Mouse (Mus musculus): ENCODE results near the gene Cux2. TPM values are rescaled to one million over a fixed set of nuclear protein-coding genes. Genes with fewer than 3 reads are reported as not detected.

Cux2 gene
- total RNA-seq (2021), result 1 to 10 TPM; 1.1 to 1.6 TPM
- long read RNA-seq, experiment 1, result 0 reads
- long read RNA-seq, experiment 2, result 0 reads

DNA sequence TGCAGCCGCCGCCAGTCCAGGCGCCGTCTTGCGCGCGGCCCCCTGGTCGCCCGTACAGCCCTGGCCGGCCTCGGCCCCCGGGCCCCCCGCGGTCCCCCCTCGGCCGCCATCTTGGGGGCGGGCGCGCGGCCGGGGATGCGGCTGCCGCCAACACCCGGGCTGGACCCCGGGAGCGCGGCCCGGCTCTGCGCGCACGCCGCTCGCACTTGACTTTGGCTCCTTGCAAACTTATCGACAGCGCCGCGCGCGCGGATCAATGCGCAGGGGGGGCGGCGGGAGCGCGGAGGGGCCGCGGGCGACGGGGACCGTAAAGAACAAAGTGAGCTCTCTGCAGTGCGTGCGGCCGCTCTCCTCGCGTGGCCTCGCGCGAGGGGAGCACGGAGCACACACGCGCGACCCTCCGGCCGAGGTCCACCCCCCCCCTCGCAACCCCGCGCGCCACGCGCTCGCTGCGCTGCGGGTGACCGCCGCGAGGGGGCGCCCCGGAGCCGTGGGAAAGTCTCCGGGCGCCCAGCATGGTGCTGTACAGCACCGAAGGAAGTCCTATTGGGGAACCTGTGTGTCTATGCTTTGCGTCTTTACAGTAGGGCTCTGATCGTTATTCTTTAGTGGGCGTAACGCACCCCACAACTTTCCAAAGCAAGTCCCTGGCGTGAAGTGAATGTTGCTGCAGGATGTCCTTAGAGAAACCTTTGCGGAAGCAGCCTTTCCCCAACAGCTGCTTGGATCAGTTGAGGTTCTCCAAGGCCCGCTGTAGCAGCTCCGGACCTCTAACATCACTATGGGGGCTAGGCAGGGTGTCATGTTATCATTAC, at the start of gene Cux2:
Gene Cux2, minus strand, starts transcription at position 86 of the 815 bp plus-strand sequence.
- DNase-seq, result peak; percentile 59
- intact Hi-C loops (cut with DNase I; ENCODE audit: low total_unique reads), result loop anchor here (10.0 kb wide), 2 partner anchors 105 to 175 kb away; no protein-coding TSS in a partner anchor

GRCm38 (mm10) chr5:122094439-122094838, 44.5 kb upstream of the Cux2 start:
- intact Hi-C loops (cut with DNase I; ENCODE audit: low total_unique reads), result loop anchor here (5.0 kb wide), 1 partner anchor 47 kb away; no protein-coding TSS in a partner anchor
- no peak for DNase-seq

- no peak for DNase-seq
Measured at GRCm38 (mm10) chr5:122093734-122094133, 43.8 kb upstream of the Cux2 start.

DNA sequence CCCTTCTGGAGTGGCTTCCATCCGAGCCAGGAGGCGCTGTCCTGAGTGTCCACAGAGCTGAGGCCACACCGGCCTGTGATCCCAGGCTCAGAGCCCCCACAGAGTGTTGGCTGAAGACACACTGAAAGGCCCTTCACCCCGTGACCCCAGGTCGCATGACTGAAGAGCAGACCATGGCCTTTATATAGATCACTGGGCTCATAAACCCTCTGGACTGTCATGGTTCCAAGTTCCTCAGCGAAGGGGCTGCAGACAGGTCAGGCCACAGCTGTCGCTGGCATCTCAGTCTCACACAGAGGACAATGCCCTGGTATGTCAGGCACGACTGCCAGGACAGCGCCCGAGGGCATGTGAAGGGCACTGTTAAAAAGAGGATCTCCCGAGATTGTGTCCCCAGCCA, 42.9 kb upstream of the Cux2 start:
- intact Hi-C loops (cut with DNase I; ENCODE audit: low total_unique reads), result loop anchor here (5.0 kb wide), 1 partner anchor 45 kb away; no protein-coding TSS in a partner anchor
- no peak for DNase-seq

More at GRCm38 (mm10) chr5:122093734-122094133, 43.8 kb upstream of the Cux2 start:
- intact Hi-C loops (cut with DNase I; ENCODE audit: low total_unique reads), result loop anchor here (5.0 kb wide), 1 partner anchor 46 kb away; no protein-coding TSS in a partner anchor

- intact Hi-C loops (cut with DNase I; ENCODE audit: low total_unique reads), result loop anchor here (5.0 kb wide), 1 partner anchor 44 kb away; no protein-coding TSS in a partner anchor
- peak; percentile 49 for DNase-seq
Measured at GRCm38 (mm10) chr5:122091070-122091469, 41.2 kb upstream of the Cux2 start.

GRCm38 (mm10) chr5:122089664-122090063, 39.8 kb upstream of the Cux2 start:
- intact Hi-C loops (cut with DNase I; ENCODE audit: low total_unique reads), result loop anchor here (5.0 kb wide), 3 partner anchors 42 to 217 kb away; no protein-coding TSS in a partner anchor
- DNase-seq, result no peak

GRCm38 (mm10) chr5:122088917-122089316, 39.0 kb upstream of the Cux2 start:
- peak; percentile 81 for DNase-seq
- intact Hi-C loops (cut with DNase I; ENCODE audit: low total_unique reads), result loop anchor here (5.0 kb wide), 2 partner anchors 142 to 217 kb away; no protein-coding TSS in a partner anchor

DNA sequence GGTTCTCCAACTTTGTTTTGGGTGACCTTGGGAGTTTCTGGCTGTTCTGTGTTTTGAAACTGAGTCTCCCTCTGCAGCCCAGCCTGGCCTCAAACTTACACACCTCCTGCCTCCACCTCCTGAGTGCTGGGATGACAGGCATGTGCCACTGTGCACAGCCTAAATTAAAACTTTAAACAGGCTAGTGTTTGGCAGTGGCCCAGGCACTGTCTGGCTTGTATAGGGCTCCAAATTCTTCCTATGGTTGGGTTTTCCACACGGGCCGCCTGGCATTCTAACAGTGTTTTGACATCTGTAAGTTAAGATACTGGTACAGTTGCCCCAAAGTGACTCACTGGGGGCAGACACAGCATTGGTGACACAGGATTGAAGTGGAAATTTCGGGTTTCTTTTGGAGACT, 36.2 kb upstream of the Cux2 start:
- DNase-seq, result no peak
- intact Hi-C loops (cut with DNase I; ENCODE audit: low total_unique reads), result loop anchor here (5.0 kb wide), 2 partner anchors 139 to 214 kb away; no protein-coding TSS in a partner anchor

- DNase-seq, result no peak
- intact Hi-C loops (cut with DNase I; ENCODE audit: low total_unique reads), result loop anchor here (5.0 kb wide), 2 partner anchors 138 to 213 kb away; no protein-coding TSS in a partner anchor
Measured at GRCm38 (mm10) chr5:122085291-122085690, 35.4 kb upstream of the Cux2 start.

- no peak for DNase-seq
- intact Hi-C loops (cut with DNase I; ENCODE audit: low total_unique reads), result no loop called here
Measured at GRCm38 (mm10) chr5:122084470-122084869, 34.6 kb upstream of the Cux2 start.

DNA sequence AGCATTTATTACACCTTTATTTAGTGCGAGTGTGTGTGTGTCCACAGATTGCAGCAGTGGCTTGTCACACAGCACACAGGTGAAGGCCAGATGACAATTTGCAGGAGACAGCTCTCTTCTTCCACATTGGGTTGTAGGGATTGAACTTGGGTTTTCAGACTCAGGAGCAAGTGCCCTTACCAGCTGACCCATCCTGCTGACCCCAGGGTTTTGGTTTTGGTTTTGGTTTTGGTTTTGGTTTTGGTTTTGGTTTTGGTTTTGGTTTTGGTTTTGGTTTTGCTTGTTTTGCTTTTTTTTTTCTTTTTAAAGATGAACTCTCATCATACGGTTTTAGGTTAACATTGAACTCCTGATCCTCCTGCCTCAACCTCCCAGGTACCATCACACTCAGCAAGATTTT, 33.4 kb upstream of the Cux2 start:
- intact Hi-C loops (cut with DNase I; ENCODE audit: low total_unique reads), result no loop called here

GRCm38 (mm10) chr5:122081471-122081870, 31.6 kb upstream of the Cux2 start:
- no peak for DNase-seq
- intact Hi-C loops (cut with DNase I; ENCODE audit: low total_unique reads), result no loop called here

More for the DNA sequence above, 33.4 kb upstream of the Cux2 start:
- no peak for DNase-seq

DNA sequence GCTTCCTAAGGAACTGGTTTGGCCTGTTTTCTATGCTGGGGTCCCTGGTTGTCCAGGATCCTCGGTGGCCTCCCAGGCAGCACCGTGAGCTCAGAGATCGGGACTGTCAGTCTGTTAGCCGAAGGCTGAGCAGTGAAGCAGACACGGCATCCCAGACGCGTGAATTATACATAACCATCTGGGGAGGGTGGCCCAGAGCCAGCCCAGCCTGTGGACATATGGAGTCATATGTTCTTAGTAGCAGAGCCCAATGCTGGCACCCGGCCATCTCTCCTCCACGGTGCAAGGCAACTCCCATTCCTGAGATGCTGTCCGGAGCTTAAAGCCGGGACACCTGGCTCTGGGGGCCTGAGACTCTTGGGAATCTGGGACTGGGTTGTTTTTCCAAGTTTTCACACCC, 31.0 kb upstream of the Cux2 start:
- DNase-seq, result no peak
- intact Hi-C loops (cut with DNase I; ENCODE audit: low total_unique reads), result no loop called here

DNA sequence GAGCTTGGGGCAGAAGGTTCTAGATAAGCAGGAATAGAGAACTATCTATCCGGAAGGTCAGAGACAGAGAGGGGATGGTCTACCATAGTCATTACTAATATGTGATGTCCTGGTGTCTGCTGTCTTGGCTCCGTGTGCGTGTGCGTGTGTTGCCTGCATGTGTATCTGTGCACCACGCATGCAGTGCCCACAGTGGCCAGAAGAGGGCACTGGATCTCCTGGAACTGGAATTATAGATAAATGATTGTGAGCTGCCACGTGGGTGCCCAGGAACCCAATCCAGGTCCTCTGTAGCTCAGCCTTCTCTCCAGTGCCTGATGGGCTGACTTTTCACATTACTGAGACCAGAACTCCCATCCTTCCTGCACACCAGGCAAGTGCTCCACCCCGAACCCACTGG, 29.9 kb upstream of the Cux2 start:
- no peak for DNase-seq
- intact Hi-C loops (cut with DNase I; ENCODE audit: low total_unique reads), result no loop called here

DNA sequence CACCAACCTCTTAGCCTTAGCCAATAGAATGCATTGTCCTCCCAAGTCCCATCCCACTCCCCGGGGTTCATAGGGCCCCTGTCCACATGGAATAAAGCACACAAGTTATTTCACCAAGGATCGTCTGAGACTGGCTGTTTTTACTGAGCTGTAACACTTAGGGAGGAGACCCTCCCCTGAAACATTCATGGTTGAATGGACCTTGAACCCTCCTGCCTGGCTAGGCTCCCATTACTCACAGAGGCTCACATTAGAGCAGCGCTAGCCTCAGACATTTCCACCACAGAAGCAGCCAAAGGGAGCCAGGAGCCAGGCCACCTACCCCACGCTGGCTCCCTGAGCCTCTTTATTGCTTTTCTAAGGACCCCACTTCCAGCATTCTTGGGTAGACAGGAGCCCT, 27.3 kb upstream of the Cux2 start:
- DNase-seq, result no peak
- intact Hi-C loops (cut with DNase I; ENCODE audit: low total_unique reads), result no loop called here

DNA sequence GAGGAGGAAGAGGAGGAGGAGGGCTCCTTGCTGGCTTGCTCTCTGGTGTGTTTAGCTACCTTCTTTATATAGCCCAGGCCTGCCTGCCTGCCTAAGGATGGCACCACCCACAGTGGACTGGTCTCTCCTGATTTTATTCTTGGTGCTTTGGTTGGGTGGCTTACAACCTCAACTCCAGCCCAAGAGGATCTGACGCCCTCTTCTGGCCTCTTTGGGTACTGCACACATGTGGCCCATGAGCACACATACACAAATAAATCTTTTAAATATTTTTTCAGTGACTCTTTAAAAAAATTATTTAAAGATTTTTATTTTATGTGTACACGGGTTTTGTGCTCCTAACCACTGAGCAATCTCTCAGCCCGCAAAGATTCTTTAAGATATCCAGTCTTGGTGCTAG, 25.8 kb upstream of the Cux2 start:
- intact Hi-C loops (cut with DNase I; ENCODE audit: low total_unique reads), result no loop called here
- no peak for DNase-seq

DNA sequence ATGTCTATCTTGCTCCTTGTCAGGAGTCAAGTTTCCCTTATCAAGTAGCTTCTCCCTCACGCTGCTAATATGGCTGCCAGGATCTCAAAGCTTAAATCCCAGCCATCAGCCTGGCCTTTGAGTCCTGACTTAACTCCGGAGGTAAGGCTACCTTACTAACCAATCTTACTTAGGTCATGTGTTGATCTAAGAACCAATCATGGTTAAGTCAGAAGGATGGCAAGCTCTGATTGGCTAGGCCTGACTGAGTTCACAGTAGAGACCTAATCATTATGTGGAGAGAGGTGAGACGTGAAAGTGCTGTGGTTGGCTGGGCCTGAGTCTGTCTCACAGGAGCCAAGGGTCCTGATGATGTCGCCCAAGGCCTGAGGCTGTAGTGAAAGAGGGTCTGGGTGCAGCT, 22.1 kb upstream of the Cux2 start:
- no peak for DNase-seq
- intact Hi-C loops (cut with DNase I; ENCODE audit: low total_unique reads), result no loop called here

DNA sequence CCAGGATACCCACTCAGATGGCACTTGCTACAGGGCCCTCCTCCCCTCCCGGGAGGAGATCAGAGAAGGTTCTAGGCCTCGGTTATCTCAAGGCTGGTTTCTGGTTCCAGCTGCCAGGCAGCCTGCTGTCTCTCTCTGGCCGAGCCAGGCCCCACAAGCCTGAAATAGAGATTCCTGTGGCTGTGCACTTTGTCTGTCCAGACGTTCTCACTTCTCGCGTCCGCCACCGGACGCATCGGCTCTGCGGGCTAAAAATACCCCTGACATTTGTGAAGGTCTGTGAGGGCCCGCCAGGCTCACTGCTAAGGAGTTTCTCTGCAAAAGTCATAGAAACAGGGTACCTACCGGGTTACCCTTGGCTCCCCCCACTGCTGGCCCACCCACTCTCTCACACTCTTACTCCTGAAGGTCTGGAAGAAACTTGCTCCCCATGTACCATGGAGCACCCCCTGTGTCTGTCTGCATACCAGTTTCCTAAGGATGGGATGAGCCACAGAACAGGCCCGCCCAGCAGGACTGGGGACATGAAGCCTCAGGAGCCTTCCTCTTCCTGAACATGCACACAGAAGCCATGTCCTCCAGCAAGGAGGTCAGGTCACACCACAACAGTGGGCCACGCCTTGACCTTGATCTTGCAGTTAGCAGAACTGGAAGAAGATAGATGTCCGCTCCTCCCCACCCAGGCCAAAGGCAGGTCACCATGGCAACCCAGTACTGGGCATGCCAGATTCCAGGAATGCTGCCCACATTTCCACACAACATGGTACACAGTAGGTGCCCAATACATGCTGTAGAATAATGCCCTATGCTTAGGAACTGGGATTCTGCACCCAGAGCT, 21.3 kb upstream of the Cux2 start:
- intact Hi-C loops (cut with DNase I; ENCODE audit: low total_unique reads), result no loop called here
- DNase-seq, result peak; percentile 58

GRCm38 (mm10) chr5:122068563-122068962, 18.7 kb upstream of the Cux2 start:
- DNase-seq, result no peak
- intact Hi-C loops (cut with DNase I; ENCODE audit: low total_unique reads), result no loop called here

All from gastrocnemius, postnatal 14 days (tissue).